Mouse (Mus musculus) stomach, postnatal 0 days (tissue): Measurements from ENCODE around the gene Pirb.
"Not testable (repeated sequence)": the region's sequence is repeated elsewhere in the genome, so short reads cannot be mapped to it uniquely, and the experiment has no call there.

ENCODE experiments used
- CTCF ChIP-seq: IDR thresholded peaks from 2 replicates; pipeline ENCODE4 v1.5.1; 2016; ENCODE audit warnings: antibody characterized with exemption, low read depth, mild to moderate bottlenecking, moderate library complexity
- EP300 ChIP-seq: optimal IDR thresholded peaks from 2 replicates; pipeline ENCODE3; 2016; ENCODE audit warnings: antibody characterized with exemption

DNA sequence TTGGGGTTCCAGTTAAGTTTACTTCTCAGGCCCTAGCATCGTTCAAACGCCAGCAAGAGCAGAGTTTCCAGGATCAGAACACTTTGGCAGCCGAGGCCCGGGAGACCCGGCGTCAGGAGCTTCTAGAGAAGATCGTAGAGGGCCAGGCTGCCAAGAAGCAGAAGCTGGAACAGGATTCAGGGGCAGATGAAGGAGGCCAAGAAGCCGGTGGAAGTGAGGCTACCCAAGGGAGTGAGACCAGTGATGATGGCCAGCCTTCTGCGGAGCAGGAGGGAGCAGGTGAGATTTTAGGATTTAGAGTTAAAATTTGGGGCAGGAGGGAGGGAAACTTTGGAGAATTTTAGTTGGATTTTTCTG lies 25.3 kb downstream of the Pirb start:
- TF ChIP-seq CTCF, EP300: not testable (repeated sequence)
